Mouse (Mus musculus) embryonic fibroblast, embryonic 13.5 days (primary cell): ENCODE data around the gene AI413582.
A peak's percentile ranks its signal among the peaks of the same experiment; 100 is the strongest.

Source experiments
- CTCF ChIP-seq: IDR thresholded peaks from 2 replicates; pipeline ENCODE4 v1.5.1; 2011; ENCODE audit warnings: mild to moderate bottlenecking, control low read depth, low read length, moderate library complexity, borderline replicate concordance; ENCODE audit not compliant: insufficient read depth
- POLR2A ChIP-seq: IDR thresholded peaks from 2 replicates; pipeline ENCODE4 v1.6.1; 2011; ENCODE audit warnings: low read depth, mild to moderate bottlenecking, control low read depth, low read length, moderate library complexity

DNA sequence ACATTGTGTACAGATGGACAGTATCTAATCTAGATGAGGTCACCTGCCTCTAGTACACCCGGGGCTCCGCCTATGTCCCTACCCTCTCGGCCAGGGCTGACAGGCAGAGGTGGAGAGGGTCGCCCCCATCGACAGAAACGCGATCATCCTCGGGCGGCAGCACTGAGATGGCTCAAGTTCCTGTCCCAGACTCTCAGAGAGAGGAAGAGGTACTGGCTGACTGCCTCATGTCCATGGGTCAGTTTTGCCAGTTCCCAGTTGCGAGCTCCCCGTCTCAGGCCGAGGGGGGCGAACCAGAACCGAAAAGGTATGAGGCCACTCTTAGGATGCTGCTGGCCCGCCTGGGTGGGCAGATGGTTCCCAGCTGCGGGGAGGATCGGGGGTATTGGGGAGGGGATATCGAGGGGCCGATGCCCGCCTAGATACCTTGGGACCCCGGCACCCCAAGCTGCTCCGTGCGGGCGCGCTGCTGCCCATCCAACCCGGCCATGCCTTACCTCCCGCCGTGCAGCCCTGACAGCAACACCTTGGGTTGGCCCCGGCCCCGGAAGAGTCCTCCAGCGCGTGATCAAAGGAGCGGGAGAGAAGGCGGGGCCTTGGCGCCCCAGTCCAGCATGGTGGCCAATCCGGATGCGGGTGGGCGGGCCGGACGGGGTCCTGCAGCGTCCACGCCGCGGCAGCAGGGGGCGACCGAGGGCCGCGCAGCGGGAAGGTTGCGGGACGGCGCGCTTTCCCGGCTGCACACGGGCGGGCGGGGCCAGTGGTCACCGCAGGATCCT, at the start of gene AI413582:
- TF ChIP-seq CTCF (peak; percentile 67), POLR2A (no peak; the same call in none of the 2 replicates)
